22 mouse cellular contexts compared by ENCODE assay signal in the genomic region with DNA sequence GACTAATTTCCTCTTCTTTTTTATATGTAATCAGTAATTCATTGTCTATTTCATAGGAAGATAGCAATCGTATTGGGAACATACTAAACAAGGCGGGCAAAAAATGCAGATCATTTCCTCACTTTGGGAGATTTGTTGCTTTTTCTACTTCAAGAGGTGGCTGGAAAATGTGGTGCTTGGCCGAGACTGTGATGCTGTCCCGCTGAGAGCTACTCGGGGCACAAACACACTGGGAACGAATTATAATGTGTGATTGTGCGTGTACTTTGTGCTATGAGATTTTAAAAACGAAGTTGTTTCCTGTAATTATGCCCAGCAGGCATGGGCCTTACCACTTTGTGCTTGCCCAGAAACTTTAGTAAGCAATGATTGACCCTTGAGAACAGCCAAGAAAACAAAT. TPM values are rescaled to one million over a fixed set of nuclear protein-coding genes. Genes with fewer than 3 reads are reported as not detected.
DNase-seq lines count a peak whose midpoint lies in the region; ATAC-seq and TF ChIP-seq lines count a peak whose summit lies in the region.
"Had no signal": no experiment of that assay in that cellular context is flagged by ENCODE, and none has a peak within 500 bp of the region (broad histone marks: within the 10 kb centered on the region; RNA-seq: fewer than 3 reads in every experiment).

No protein-coding gene starts in this region.

- no peak overlapping the region for H3K4me3 ChIP-seq in kidney, embryonic 14.5 days (ENCODE audit: low read length)
- H3K4me3 ChIP-seq: forebrain, embryonic 13.5 days; heart, adult 2 months; heart, embryonic 15.5 days; intestine, embryonic 15.5 days had no signal

- no peak for ATAC-seq in cerebellum, adult (ENCODE audit: insufficient number of reproducible peaks, low FRiP score, low TSS enrichment)
- no peak for ATAC-seq in kidney, embryonic 14.5 days (ENCODE audit: low FRiP score, low TSS enrichment)
- ATAC-seq: activated CD4-positive, CD25-positive, alpha-beta regulatory T cell, adult 4 months; forebrain, embryonic 13.5 days; forebrain, postnatal 0 days; intestine, embryonic 15.5 days; Patski had no signal

- H3K27ac ChIP-seq in kidney, embryonic 14.5 days (ENCODE audit: low read depth, low read length) = no peak overlapping the region
- H3K27ac ChIP-seq: forebrain, embryonic 13.5 days; heart, adult 2 months; heart, embryonic 15.5 days; hindbrain, embryonic 14.5 days; intestine, embryonic 15.5 days had no signal

- no peaks in the 10 kb centered on the region for H3K9me3 ChIP-seq in kidney, embryonic 14.5 days (ENCODE audit: control insufficient read depth, low read length)
- H3K9me3 ChIP-seq: forebrain, embryonic 13.5 days; heart, embryonic 15.5 days; intestine, embryonic 15.5 days had no signal

- H3K9ac ChIP-seq in kidney, embryonic 14.5 days (ENCODE audit: low read depth, low read length) = no peak overlapping the region
- H3K9ac ChIP-seq: forebrain, embryonic 13.5 days; forebrain, postnatal 0 days; heart, embryonic 15.5 days; hindbrain, embryonic 14.5 days; intestine, embryonic 15.5 days had no signal

- no peaks in the 10 kb centered on the region for H3K27me3 ChIP-seq in kidney, embryonic 14.5 days (ENCODE audit: control insufficient read depth, insufficient read depth, low read length)
- H3K27me3 ChIP-seq: CH12.LX; forebrain, embryonic 13.5 days; heart, embryonic 15.5 days; intestine, embryonic 15.5 days had no signal

- no peak overlapping the region for H3K4me2 ChIP-seq in kidney, embryonic 14.5 days (replicated peaks; ENCODE audit: low read depth, low read length)
- H3K4me2 ChIP-seq: forebrain, embryonic 13.5 days; heart, embryonic 11.5 days; heart, embryonic 15.5 days; hindbrain, embryonic 14.5 days; intestine, embryonic 15.5 days had no signal

- 81% methylated on average over 8 of the region's 8 CpGs for WGBS in kidney, embryonic 14.5 days

- no peaks in the 10 kb centered on the region for H3K36me3 ChIP-seq in kidney, embryonic 14.5 days (ENCODE audit: control insufficient read depth, insufficient read depth, low read length)
- H3K36me3 ChIP-seq: heart, embryonic 15.5 days; intestine, embryonic 15.5 days had no signal

- TF ChIP-seq CTCF in brain, embryonic 14.5 days (IDR thresholded peaks at IDR 0.05; ENCODE audit: borderline replicate concordance, extremely low read depth, insufficient read depth, insufficient read length) = no peak

- peak; percentile 41 for DNase-seq in cerebellum, adult 11-12 months
- DNase-seq in brain, embryonic 14.5 days (ENCODE audit: low read depth) = peak; percentile 28
- DNase-seq in cerebellum, adult 9-10 months = peak; percentile 68
- no peak for DNase-seq in testis, postnatal 10 days (ENCODE audit: low spot score)
- DNase-seq in B cell, adult 2 months = no peak
- DNase-seq: adrenal gland, postnatal 14 days; forebrain, postnatal 0 days; gastrocnemius, postnatal 14 days; heart, adult 2 months; heart, postnatal 14 days had no signal

- TF ChIP-seq POLR2A in brain, embryonic 14.5 days (IDR thresholded peaks at IDR 0.05; ENCODE audit: borderline replicate concordance, extremely low read depth, insufficient read depth, insufficient read length, poor library complexity, severe bottlenecking) = no peak

- H3K4me1 ChIP-seq in kidney, embryonic 14.5 days (ENCODE audit: control insufficient read depth, insufficient read depth, low read length) = no peaks in the 10 kb centered on the region
- H3K4me1 ChIP-seq: forebrain, embryonic 13.5 days; heart, embryonic 15.5 days; intestine, embryonic 15.5 days had no signal

RNA-seq across cellular contexts. Expression of a gene that starts 29.0 kb away (rescaled TPM):
- polyA plus RNA-seq in brain, embryonic 14.5 days (2012; rRNA removed) = 0.29 and 0.55 TPM in 2 replicates
- not detected in 2 replicates for polyA plus RNA-seq in kidney, embryonic 14.5 days (2014; fragmentation: Nextera tagmentation; extraction: Ambion mirVana)
- polyA plus RNA-seq: activated CD4-positive, CD25-positive, alpha-beta regulatory T cell, adult 4 months; embryonic facial prominence, embryonic 14.5 days; gonadal fat pad, adult 2 months; heart, adult 2 months; heart, embryonic 11.5 days; heart, embryonic 15.5 days; intestine, embryonic 15.5 days; Patski had no signal

Comparison
In these comparisons a context has a peak if more than half of its experiments do, and no peak if none do; other contexts are left out.
1. DNase-seq: peak in cerebellum, adult 11-12 months (single experiment), brain, embryonic 14.5 days (single experiment) and cerebellum, adult 9-10 months (single experiment); none in testis, postnatal 10 days (single experiment) and B cell, adult 2 months (0 of 2).